Mouse (Mus musculus) heart, embryonic 11.5 days (tissue): ENCODE data around the gene Adh6b. TPM values are rescaled to one million over a fixed set of nuclear protein-coding genes. Genes with fewer than 3 reads are reported as not detected.
"Not testable (repeated sequence)": the region's sequence is repeated elsewhere in the genome, so short reads cannot be mapped to it uniquely, and the experiment has no call there.

Source experiments
- ATAC-seq: fragments of 200-750 bp; cut with Nextera tagmentation; replicated peaks from 2 replicates; pipeline ENCODE4 v1.8.0; 2017; ENCODE audit warnings: moderate library complexity; ENCODE audit not compliant: insufficient number of reproducible peaks, low FRiP score, low TSS enrichment
- H3K27ac ChIP-seq: fragments of 300-500 bp; sonication (generic); 2 replicates; pipeline ENCODE4 v1.5.1; 2014; ENCODE audit warnings: mild to moderate bottlenecking, low read depth, low read length
- H3K27me3 ChIP-seq: fragments of 300-500 bp; sonication (generic); 2 replicates; pipeline ENCODE4 v1.6.1; 2014; ENCODE audit warnings: mild to moderate bottlenecking, low read length, mixed read lengths; ENCODE audit not compliant: control insufficient read depth, insufficient read depth
- H3K36me3 ChIP-seq: fragments of 300-500 bp; sonication (generic); 2 replicates; pipeline ENCODE4 v1.6.1; 2014; ENCODE audit warnings: mild to moderate bottlenecking, low read length, moderate library complexity, mixed read lengths; ENCODE audit not compliant: control insufficient read depth, insufficient read depth
- H3K4me1 ChIP-seq: fragments of 300-500 bp; sonication (generic); 2 replicates; pipeline ENCODE4 v1.6.1; 2014; ENCODE audit warnings: low read length; ENCODE audit not compliant: control insufficient read depth, insufficient read depth
- H3K4me2 ChIP-seq: fragments of 300-500 bp; sonication (generic); 2 replicates; pipeline ENCODE4 v1.6.1; 2014; ENCODE audit warnings: mild to moderate bottlenecking, moderate library complexity
- H3K4me3 ChIP-seq: fragments of 300-500 bp; sonication (generic); 2 replicates; pipeline ENCODE4 v1.5.1; 2014; ENCODE audit warnings: low read depth, low read length
- H3K9ac ChIP-seq: fragments of 300-500 bp; sonication (generic); 2 replicates; pipeline ENCODE4 v1.6.1; 2014; ENCODE audit warnings: mild to moderate bottlenecking, low read depth, low read length, moderate library complexity
- H3K9me3 ChIP-seq: fragments of 300-500 bp; sonication (generic); replicated peaks from 2 replicates; pipeline ENCODE4 v1.6.1; 2016; ENCODE audit warnings: low read length; ENCODE audit not compliant: control insufficient read depth
- WGBS: fragments of 180-500 bp; shearing (Covaris S2); extraction: QIAGEN DNeasy Blood & Tissue Kit; methylation state at CpG from one replicate; pipeline ENCODE4 v1.1.7; 2014; ENCODE audit not compliant: insufficient replicate concordance; 5-methylcytosine and 5-hydroxymethylcytosine counted together
- polyA plus RNA-seq: library from polyadenylated mRNA; unstranded; fragments of >200 nt; fragmentation: Nextera tagmentation; extraction: Ambion mirVana; gene quantifications from 2 replicates; pipeline ENCODE4 v1.2.1, GENCODE M21; 2014

Gene Adh6b
- polyA plus RNA-seq, 1 experiment from 2014 or later, result 1.9 TPM

GRCm38 (mm10) chr3:138370289-138370688 is 28.7 kb downstream of the Adh6b start:
- H3K27ac ChIP-seq, H3K9ac ChIP-seq, H3K9me3 ChIP-seq, H3K4me3 ChIP-seq, H3K27me3 ChIP-seq, H3K4me1 ChIP-seq, ATAC-seq, H3K4me2 ChIP-seq, H3K36me3 ChIP-seq: not testable (repeated sequence)
- 50% methylated on average over 4 of the region's 4 CpGs for WGBS

- no peak overlapping the region for H3K27ac ChIP-seq
- ATAC-seq, result no peak
- 72% methylated on average over 4 of the region's 4 CpGs for WGBS
- no peaks in the 10 kb centered on the region for H3K36me3 ChIP-seq
- no peaks in the 10 kb centered on the region for H3K4me1 ChIP-seq
- H3K27me3 ChIP-seq, result no peaks in the 10 kb centered on the region
- H3K4me2 ChIP-seq, result no peak overlapping the region
- no peak overlapping the region for H3K4me3 ChIP-seq
- H3K9ac ChIP-seq, result no peak overlapping the region
- H3K9me3 ChIP-seq, result no peaks in the 10 kb centered on the region
Observed at GRCm38 (mm10) chr3:138373920-138374319, 32.3 kb downstream of the Adh6b start.

- H3K4me1 ChIP-seq, result no peaks in the 10 kb centered on the region
- H3K4me3 ChIP-seq, result no peak overlapping the region
- H3K36me3 ChIP-seq, result no peaks in the 10 kb centered on the region
- 63% methylated on average over 2 of the region's 2 CpGs for WGBS
- H3K27me3 ChIP-seq, result no peaks in the 10 kb centered on the region
- no peak overlapping the region for H3K27ac ChIP-seq
- no peaks in the 10 kb centered on the region for H3K9me3 ChIP-seq
- no peak overlapping the region for H3K9ac ChIP-seq
- no peak for ATAC-seq
- H3K4me2 ChIP-seq, result no peak overlapping the region
Observed at GRCm38 (mm10) chr3:138375148-138375547, 33.6 kb downstream of the Adh6b start.

GRCm38 (mm10) chr3:138381133-138381532 is 39.6 kb downstream of the Adh6b start:
- Histone ChIP-seq H3K4me3 (no peak overlapping the region), H3K4me2 (no peak overlapping the region), H3K9ac (no peak overlapping the region), H3K27me3 (no peaks in the 10 kb centered on the region), H3K36me3 (no peaks in the 10 kb centered on the region), H3K27ac (no peak overlapping the region), H3K4me1 (no peaks in the 10 kb centered on the region), H3K9me3 (no peaks in the 10 kb centered on the region)
- ATAC-seq, result no peak
- 54% methylated on average over 3 of the region's 3 CpGs for WGBS

GRCm38 (mm10) chr3:138387155-138387554 is 45.6 kb downstream of the Adh6b start:
- WGBS, result 85% methylated on average over 6 of the region's 6 CpGs
- no peak for ATAC-seq
- no peaks in the 10 kb centered on the region for H3K36me3 ChIP-seq

GRCm38 (mm10) chr3:138404872-138405271 is 63.3 kb downstream of the Adh6b start:
- H3K36me3 ChIP-seq, result no peaks in the 10 kb centered on the region
- no peak overlapping the region for H3K27ac ChIP-seq
- no peaks in the 10 kb centered on the region for H3K4me1 ChIP-seq
- no peak overlapping the region for H3K4me3 ChIP-seq
- no peak overlapping the region for H3K4me2 ChIP-seq
- no peaks in the 10 kb centered on the region for H3K27me3 ChIP-seq
- H3K9ac ChIP-seq, result no peak overlapping the region
- ATAC-seq, result no peak
- H3K9me3 ChIP-seq, result no peaks in the 10 kb centered on the region
- WGBS, result 75% methylated on average over 3 of the region's 3 CpGs

More at GRCm38 (mm10) chr3:138387155-138387554, 45.6 kb downstream of the Adh6b start:
- no peaks in the 10 kb centered on the region for H3K27me3 ChIP-seq
- H3K9ac ChIP-seq, result no peak overlapping the region
- H3K27ac ChIP-seq, result no peak overlapping the region
- no peaks in the 10 kb centered on the region for H3K9me3 ChIP-seq
- H3K4me2 ChIP-seq, result no peak overlapping the region
- no peaks in the 10 kb centered on the region for H3K4me1 ChIP-seq
- no peak overlapping the region for H3K4me3 ChIP-seq

GRCm38 (mm10) chr3:138405341-138405740 is 63.8 kb downstream of the Adh6b start:
- Histone ChIP-seq H3K4me2 (no peak overlapping the region), H3K4me3 (no peak overlapping the region), H3K9ac (no peak overlapping the region), H3K27me3 (no peaks in the 10 kb centered on the region), H3K4me1 (no peaks in the 10 kb centered on the region), H3K9me3 (no peaks in the 10 kb centered on the region), H3K36me3 (no peaks in the 10 kb centered on the region), H3K27ac (no peak overlapping the region)
- WGBS, result 37% methylated on average over 3 of the region's 3 CpGs
- ATAC-seq, result no peak

- no peak for ATAC-seq
- WGBS, result 71% methylated on average over 7 of the region's 7 CpGs
- H3K4me3 ChIP-seq, result no peak overlapping the region
- H3K27me3 ChIP-seq, result no peaks in the 10 kb centered on the region
- no peaks in the 10 kb centered on the region for H3K36me3 ChIP-seq
- no peaks in the 10 kb centered on the region for H3K4me1 ChIP-seq
- no peak overlapping the region for H3K27ac ChIP-seq
- H3K9ac ChIP-seq, result no peak overlapping the region
- H3K9me3 ChIP-seq, result no peaks in the 10 kb centered on the region
- no peak overlapping the region for H3K4me2 ChIP-seq
Observed at GRCm38 (mm10) chr3:138405840-138406239, 64.3 kb downstream of the Adh6b start.

GRCm38 (mm10) chr3:138407920-138408319 is 66.3 kb downstream of the Adh6b start:
- no peak overlapping the region for H3K4me3 ChIP-seq
- no peaks in the 10 kb centered on the region for H3K9me3 ChIP-seq
- H3K9ac ChIP-seq, result no peak overlapping the region
- H3K4me2 ChIP-seq, result no peak overlapping the region
- no peak overlapping the region for H3K27ac ChIP-seq
- 92% methylated on average over 1 of the region's 1 CpGs for WGBS
- H3K36me3 ChIP-seq, result no peaks in the 10 kb centered on the region
- no peak for ATAC-seq
- H3K4me1 ChIP-seq, result no peaks in the 10 kb centered on the region
- no peaks in the 10 kb centered on the region for H3K27me3 ChIP-seq
